Mouse (Mus musculus) embryonic facial prominence, embryonic 10.5 days (tissue): Measurements from ENCODE around the gene Gm5737. TPM values are rescaled to one million over a fixed set of nuclear protein-coding genes. Genes with fewer than 3 reads are reported as not detected.

Experiments
- DNase-seq: peaks from one replicate; pipeline ENCODE4 v3.0.0-alpha.2; 2017; ENCODE audit warnings: low spot score
- H3K27ac ChIP-seq: fragments of 300-500 bp; sonication (generic); replicated peaks from 2 replicates; pipeline ENCODE4 v1.5.1; 2016; ENCODE audit warnings: mild to moderate bottlenecking
- H3K27me3 ChIP-seq: fragments of 300-500 bp; sonication (generic); replicated peaks from 2 replicates; pipeline ENCODE4 v1.6.1; 2016; ENCODE audit warnings: low read depth, mild to moderate bottlenecking; ENCODE audit not compliant: poor library complexity, severe bottlenecking
- H3K36me3 ChIP-seq: fragments of 300-500 bp; sonication (generic); replicated peaks from 2 replicates; pipeline ENCODE4 v1.6.1; 2016; ENCODE audit warnings: mild to moderate bottlenecking, moderate library complexity
- H3K4me1 ChIP-seq: fragments of 300-500 bp; sonication (generic); 2 replicates; pipeline ENCODE4 v1.6.1; 2016
- H3K4me3 ChIP-seq: fragments of 300-500 bp; sonication (generic); 2 replicates; pipeline ENCODE4 v1.5.1; 2016; ENCODE audit warnings: mild to moderate bottlenecking, moderate library complexity
- H3K9me3 ChIP-seq: fragments of 300-500 bp; sonication (generic); 2 replicates; pipeline ENCODE4 v1.6.1; 2016; ENCODE audit warnings: mild to moderate bottlenecking
- WGBS: fragments of 180-500 bp; shearing (Covaris S2); methylation state at CpG from one replicate; pipeline ENCODE4 v1.1.7; 2016; 5-methylcytosine and 5-hydroxymethylcytosine counted together
- polyA plus RNA-seq: library from polyadenylated mRNA; unstranded; fragments of >200 nt; fragmentation: Nextera tagmentation; extraction: Ambion mirVana; gene quantifications from 2 replicates; pipeline ENCODE4 v1.2.1, GENCODE M21; 2016

Gm5737 gene
- not detected in 2 replicates for polyA plus RNA-seq

GRCm38 (mm10) chr7:120811834-120812415 is at the start of gene Gm5737:
Gene Gm5737, plus strand, starts transcription at chr7:120812365.
- no peak within 1 kb of the TSS for H3K27ac ChIP-seq
- peaks cover 42% of the 10 kb centered on the region for H3K27me3 ChIP-seq
- no peak within 1 kb of the TSS for H3K4me3 ChIP-seq
- WGBS, result 81% methylated on average over 6 of the region's 6 CpGs
- peaks cover 6% of the 10 kb centered on the region for H3K4me1 ChIP-seq
- DNase-seq, result no peak
- H3K9me3 ChIP-seq, result no peaks in the 10 kb centered on the region
- H3K36me3 ChIP-seq, result no peaks in the 10 kb centered on the region

GRCm38 (mm10) chr7:120767369-120767768 is 44.8 kb upstream of the Gm5737 start:
- H3K36me3 ChIP-seq, result no peaks in the 10 kb centered on the region
- WGBS, result 3% methylated on average over 1 of the region's 1 CpGs

GRCm38 (mm10) chr7:120771389-120771788 is 40.8 kb upstream of the Gm5737 start:
- no peak for DNase-seq
- 57% methylated on average over 1 of the region's 1 CpGs for WGBS
- H3K4me1 ChIP-seq, result peaks cover 12% of the 10 kb centered on the region

More at GRCm38 (mm10) chr7:120767369-120767768, 44.8 kb upstream of the Gm5737 start:
- H3K27me3 ChIP-seq, result no peaks in the 10 kb centered on the region
- no peak overlapping the region for H3K4me3 ChIP-seq
- no peaks in the 10 kb centered on the region for H3K9me3 ChIP-seq
- DNase-seq, result no peak
- no peak overlapping the region for H3K27ac ChIP-seq
- peaks cover 12% of the 10 kb centered on the region for H3K4me1 ChIP-seq

GRCm38 (mm10) chr7:120778012-120778411 is 34.2 kb upstream of the Gm5737 start:
- no peak overlapping the region for H3K27ac ChIP-seq
- no peak overlapping the region for H3K4me3 ChIP-seq
- H3K27me3 ChIP-seq, result no peaks in the 10 kb centered on the region
- DNase-seq, result no peak
- H3K4me1 ChIP-seq, result no peaks in the 10 kb centered on the region
- WGBS, result 69% methylated on average over 2 of the region's 2 CpGs
- H3K36me3 ChIP-seq, result no peaks in the 10 kb centered on the region
- H3K9me3 ChIP-seq, result no peaks in the 10 kb centered on the region

More at GRCm38 (mm10) chr7:120771389-120771788, 40.8 kb upstream of the Gm5737 start:
- no peaks in the 10 kb centered on the region for H3K27me3 ChIP-seq
- H3K9me3 ChIP-seq, result no peaks in the 10 kb centered on the region
- H3K27ac ChIP-seq, result no peak overlapping the region
- H3K36me3 ChIP-seq, result no peaks in the 10 kb centered on the region
- no peak overlapping the region for H3K4me3 ChIP-seq

GRCm38 (mm10) chr7:120795544-120795943 is 16.6 kb upstream of the Gm5737 start:
- H3K4me1 ChIP-seq, result peaks cover 4% of the 10 kb centered on the region; the same call in 1 of the 2 replicates
- H3K9me3 ChIP-seq, result 0 out of 2 replicates have a peak, but pooled peaks cover 2% of the 10 kb centered on the region
- no peak for DNase-seq
- H3K27me3 ChIP-seq, result no peaks in the 10 kb centered on the region
- H3K36me3 ChIP-seq, result no peaks in the 10 kb centered on the region
- no peak overlapping the region for H3K4me3 ChIP-seq
- H3K27ac ChIP-seq, result no peak overlapping the region
- WGBS, result 78% methylated on average over 4 of the region's 4 CpGs

GRCm38 (mm10) chr7:120796369-120796768 is 15.8 kb upstream of the Gm5737 start:
- H3K9me3 ChIP-seq, result 0 out of 2 replicates have a peak, but pooled peaks cover 2% of the 10 kb centered on the region
- H3K27me3 ChIP-seq, result no peaks in the 10 kb centered on the region
- peaks cover 4% of the 10 kb centered on the region; the same call in 1 of the 2 replicates for H3K4me1 ChIP-seq
- H3K36me3 ChIP-seq, result no peaks in the 10 kb centered on the region
- DNase-seq, result no peak
- 75% methylated on average over 3 of the region's 3 CpGs for WGBS
- H3K4me3 ChIP-seq, result no peak overlapping the region
- H3K27ac ChIP-seq, result no peak overlapping the region

- H3K4me3 ChIP-seq, result no peak overlapping the region
- no peak for DNase-seq
- H3K27ac ChIP-seq, result no peak overlapping the region
- no peaks in the 10 kb centered on the region for H3K4me1 ChIP-seq
- H3K9me3 ChIP-seq, result 0 out of 2 replicates have a peak, but pooled peaks cover 2% of the 10 kb centered on the region
- H3K27me3 ChIP-seq, result peaks cover 5% of the 10 kb centered on the region
- H3K36me3 ChIP-seq, result no peaks in the 10 kb centered on the region
- WGBS, result 93% methylated on average over 2 of the region's 2 CpGs
Measured at GRCm38 (mm10) chr7:120803268-120803667, 8.9 kb upstream of the Gm5737 start.

GRCm38 (mm10) chr7:120809705-120810104 is 2.5 kb upstream of the Gm5737 start:
- DNase-seq, result peak; percentile 30

GRCm38 (mm10) chr7:120817552-120817951 is 5.4 kb downstream of the Gm5737 start:
- Histone ChIP-seq H3K27ac (no peak overlapping the region), H3K36me3 (no peaks in the 10 kb centered on the region), H3K4me3 (no peak overlapping the region), H3K27me3 (peaks cover 11% of the 10 kb centered on the region; the same call in 1 of the 2 replicates), H3K9me3 (no peaks in the 10 kb centered on the region), H3K4me1 (no peaks in the 10 kb centered on the region)
- WGBS, result 91% methylated on average over 6 of the region's 6 CpGs
- DNase-seq, result no peak

More at GRCm38 (mm10) chr7:120809705-120810104, 2.5 kb upstream of the Gm5737 start:
- no peaks in the 10 kb centered on the region for H3K9me3 ChIP-seq
- H3K4me1 ChIP-seq, result peaks cover 6% of the 10 kb centered on the region
- H3K36me3 ChIP-seq, result no peaks in the 10 kb centered on the region
- WGBS, result 3% methylated on average over 27 of the region's 27 CpGs
- H3K4me3 ChIP-seq, result peak overlapping the region; percentile 56
- no peak overlapping the region for H3K27ac ChIP-seq
- peaks cover 42% of the 10 kb centered on the region for H3K27me3 ChIP-seq

- H3K4me1 ChIP-seq, result no peaks in the 10 kb centered on the region
- no peaks in the 10 kb centered on the region for H3K9me3 ChIP-seq
- H3K36me3 ChIP-seq, result no peaks in the 10 kb centered on the region
- H3K27ac ChIP-seq, result no peak overlapping the region
- no peak overlapping the region for H3K4me3 ChIP-seq
- no peak for DNase-seq
- 84% methylated on average over 4 of the region's 4 CpGs for WGBS
- peaks cover 12% of the 10 kb centered on the region; the same call in 1 of the 2 replicates for H3K27me3 ChIP-seq
Measured at GRCm38 (mm10) chr7:120819386-120819785, 7.2 kb downstream of the Gm5737 start.

GRCm38 (mm10) chr7:120823248-120823647 is 11.1 kb downstream of the Gm5737 start:
- Histone ChIP-seq H3K9me3 (no peaks in the 10 kb centered on the region), H3K36me3 (no peaks in the 10 kb centered on the region), H3K4me3 (no peak overlapping the region), H3K4me1 (no peaks in the 10 kb centered on the region), H3K27ac (no peak overlapping the region), H3K27me3 (peaks cover 16% of the 10 kb centered on the region)
- DNase-seq, result peak; percentile 75
- WGBS, result 25% methylated on average over 5 of the region's 5 CpGs

GRCm38 (mm10) chr7:120825097-120825496 is 12.9 kb downstream of the Gm5737 start:
- DNase-seq, result no peak
- Histone ChIP-seq H3K4me1 (peaks cover 4% of the 10 kb centered on the region), H3K27me3 (peaks cover 32% of the 10 kb centered on the region), H3K4me3 (no peak overlapping the region), H3K27ac (no peak overlapping the region), H3K9me3 (no peaks in the 10 kb centered on the region), H3K36me3 (no peaks in the 10 kb centered on the region)
- 69% methylated on average over 2 of the region's 2 CpGs for WGBS

- DNase-seq, result peak; percentile 63
- H3K36me3 ChIP-seq, result no peaks in the 10 kb centered on the region
- H3K27ac ChIP-seq, result no peak overlapping the region
- WGBS, result 19% methylated on average over 3 of the region's 3 CpGs
- H3K9me3 ChIP-seq, result no peaks in the 10 kb centered on the region
- no peak overlapping the region for H3K4me3 ChIP-seq
- peaks cover 17% of the 10 kb centered on the region for H3K4me1 ChIP-seq
- peaks cover 44% of the 10 kb centered on the region for H3K27me3 ChIP-seq
Measured at GRCm38 (mm10) chr7:120826408-120826807, 14.2 kb downstream of the Gm5737 start.
